Mouse (Mus musculus): ENCODE measurements around the gene Wnk1.

The Wnk1 gene

DNA sequence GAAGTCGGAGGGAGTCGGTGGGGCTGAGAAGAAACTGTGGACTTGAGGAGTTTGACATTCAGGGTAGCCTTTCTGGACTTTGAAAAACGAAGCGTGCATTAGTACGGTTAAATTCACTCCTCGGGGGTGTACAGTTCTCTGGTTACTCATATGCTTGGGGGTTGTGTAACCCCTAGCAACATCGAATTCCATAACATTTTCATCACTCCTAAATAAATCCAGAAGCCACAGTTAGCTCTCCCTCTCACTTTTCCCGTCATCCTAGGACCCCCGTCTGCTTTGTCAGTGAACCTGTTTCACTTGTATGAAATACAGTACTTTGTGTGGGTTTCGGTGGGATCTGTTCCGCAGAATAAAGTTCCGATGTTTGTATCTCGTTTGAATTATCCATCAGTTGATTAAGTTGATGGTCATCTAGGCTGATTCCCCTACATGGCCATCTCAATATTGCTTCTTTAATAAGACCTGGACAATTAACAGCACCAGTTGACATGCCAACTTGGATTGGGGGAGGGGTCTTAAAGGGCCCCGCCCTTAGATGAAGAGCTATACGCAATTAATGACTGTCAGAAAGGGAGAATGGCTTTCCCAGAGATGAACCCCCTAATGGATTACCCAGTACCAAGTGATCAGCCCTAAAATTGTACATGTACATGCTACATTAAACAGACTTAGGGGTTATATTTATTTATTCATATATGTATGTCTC lies 135.2 kb downstream of the Wnk1 start:
- no peak for DNase-seq (ENCODE audit: low spot score)

DNA sequence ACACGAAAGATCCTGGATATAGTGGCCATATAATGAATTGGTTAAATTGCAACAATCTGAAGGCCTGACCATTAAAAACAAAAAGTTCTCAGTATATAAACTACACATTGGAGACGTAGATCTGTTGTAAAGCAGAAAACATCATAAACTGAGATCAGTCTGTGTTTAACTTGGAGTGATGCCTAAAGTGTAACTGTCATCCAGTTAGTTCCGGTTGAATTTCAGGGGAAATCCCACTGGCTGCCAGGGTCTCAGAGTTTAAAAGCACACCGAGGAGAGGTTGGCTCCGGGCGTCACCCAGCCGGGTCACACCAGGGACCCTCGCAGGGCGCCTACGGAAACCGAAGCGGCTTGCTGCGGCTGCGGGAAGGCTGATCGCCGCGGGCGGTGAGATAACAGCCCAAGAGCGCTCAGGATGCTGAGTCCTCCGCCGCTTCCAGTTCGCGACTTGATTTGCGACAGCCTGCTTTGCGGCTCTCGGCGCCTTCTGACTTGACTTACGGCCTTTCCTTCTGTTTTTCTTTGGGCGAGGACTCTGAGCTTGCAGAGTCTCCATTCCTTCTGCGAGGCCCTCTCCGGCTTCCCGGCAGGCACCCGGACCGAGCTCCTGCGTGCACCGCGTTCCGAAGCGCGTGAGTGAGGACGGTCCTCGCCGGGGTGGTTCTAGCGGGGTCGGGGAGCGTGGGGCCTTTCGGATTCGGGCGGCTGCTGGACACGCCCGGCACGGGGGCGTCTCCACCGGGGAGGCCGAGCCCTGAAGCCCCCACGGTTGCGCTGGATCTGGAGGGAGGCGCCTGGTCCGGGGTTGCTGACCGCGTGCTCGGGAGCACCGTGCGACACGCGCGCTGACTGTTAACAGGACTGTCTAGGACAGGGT lies 136.0 kb downstream of the Wnk1 start, which contains the start of gene Rad52:
TSS of gene Rad52 (plus strand) at position 495 of the 877 bp plus-strand sequence.
- DNase-seq (ENCODE audit: low spot score), result peak; percentile 63

DNA sequence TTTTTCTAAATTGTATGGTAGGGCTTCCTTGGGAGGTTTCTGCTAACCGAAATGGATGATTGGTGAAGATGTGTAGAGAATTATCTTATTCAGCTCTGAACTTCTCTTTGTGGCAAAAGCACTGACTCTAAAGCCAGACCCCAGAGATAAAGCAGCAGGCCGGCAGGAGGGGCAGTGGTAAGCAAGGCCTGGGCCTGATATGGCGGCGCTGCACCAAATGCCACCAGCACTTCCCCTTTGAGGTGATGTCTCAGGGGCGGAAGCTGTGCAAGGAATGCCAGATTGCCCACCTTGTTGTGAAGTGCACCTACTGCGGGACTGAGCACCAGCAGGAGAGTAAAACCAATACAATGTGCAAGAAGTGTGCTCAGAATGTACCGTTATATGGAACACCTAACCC lies 145.8 kb downstream of the Wnk1 start:
- no peak for DNase-seq (ENCODE audit: low spot score)

DNA sequence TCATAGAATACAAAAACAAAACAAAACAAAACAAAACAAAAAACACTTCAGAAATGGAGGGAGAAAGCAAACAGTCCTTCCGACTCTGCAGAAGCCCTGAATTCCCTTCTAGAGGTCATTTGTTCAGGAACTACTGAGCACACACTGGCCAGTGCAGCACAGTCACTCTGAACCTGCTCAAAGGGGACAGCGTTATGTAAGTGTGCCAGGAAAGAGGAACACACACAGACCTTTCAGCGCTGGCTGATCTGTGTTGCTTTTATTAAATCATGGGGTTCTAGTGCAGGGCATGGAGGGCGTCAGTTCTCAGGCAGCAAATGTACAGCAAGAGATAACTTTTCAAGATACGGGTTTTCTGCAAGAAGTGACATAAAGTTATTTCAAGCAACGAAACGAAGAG lies 155.3 kb downstream of the Wnk1 start:
- no peak for DNase-seq (ENCODE audit: low spot score)
